ENCODE assay signal across 10 mouse cellular contexts in genomic region chr19:5107556-5108270, GRCm38 (mm10). TPM values are rescaled to one million over a fixed set of nuclear protein-coding genes. Genes with fewer than 3 reads are reported as not detected.
DNase-seq lines count a peak whose midpoint lies in the region; ATAC-seq and TF ChIP-seq lines count a peak whose summit lies in the region.
"Had no signal": no experiment of that assay in that cellular context is flagged by ENCODE, and none has a peak within 500 bp of the region (broad histone marks: within the 10 kb centered on the region; RNA-seq: fewer than 3 reads in every experiment).

No protein-coding gene starts in this region.

- no peaks in the 10 kb centered on the region for H3K27me3 ChIP-seq in liver, embryonic 11.5 days (replicated peaks; ENCODE audit: control insufficient read depth, insufficient read depth, low read length)
- H3K27me3 ChIP-seq in forebrain, embryonic 14.5 days (replicated peaks; ENCODE audit: control insufficient read depth, insufficient read depth, low read length): no peaks in the 10 kb centered on the region
- no peaks in the 10 kb centered on the region for H3K27me3 ChIP-seq in midbrain, embryonic 11.5 days (ENCODE audit: control insufficient read depth, insufficient read depth, low read length)

- no peak for ATAC-seq in liver, embryonic 11.5 days (replicated peaks; ENCODE audit: low FRiP score)
- 0 out of 2 replicates have a peak, but pooled peaks have one; percentile 5 for ATAC-seq in forebrain, embryonic 14.5 days
- ATAC-seq in midbrain, embryonic 11.5 days (ENCODE audit: low FRiP score): peak; percentile 10; the same call in 1 of the 2 replicates

- peak overlapping the region; percentile 78 for H3K4me2 ChIP-seq in liver, embryonic 11.5 days
- no peak overlapping the region for H3K4me2 ChIP-seq in forebrain, embryonic 14.5 days (ENCODE audit: low read length)
- H3K4me2 ChIP-seq in midbrain, embryonic 11.5 days: no peak overlapping the region

- WGBS in liver, embryonic 11.5 days: 72% methylated on average over 18 of the region's 18 CpGs
- WGBS in forebrain, embryonic 14.5 days: 80% methylated on average over 18 of the region's 18 CpGs
- WGBS in midbrain, embryonic 11.5 days: 76% methylated on average over 17 of the region's 18 CpGs

- TF ChIP-seq CTCF in gastrocnemius, adult 2 months (IDR thresholded peaks at IDR 0.05): no peak

- H3K4me3 ChIP-seq in gastrocnemius, adult 2 months: peak overlapping the region; percentile 87; the same call in 1 of the 2 replicates
- H3K4me3 ChIP-seq in liver, embryonic 11.5 days (ENCODE audit: low read depth, low read length): peak overlapping the region; percentile 87
- no peak overlapping the region for H3K4me3 ChIP-seq in forebrain, embryonic 14.5 days (ENCODE audit: low read depth, low read length)
- no peak overlapping the region for H3K4me3 ChIP-seq in midbrain, embryonic 11.5 days (ENCODE audit: low read depth, low read length)

- peaks cover 23% of the 10 kb centered on the region for H3K4me1 ChIP-seq in liver, embryonic 11.5 days (replicated peaks; ENCODE audit: control insufficient read depth, insufficient read depth, low read length)
- H3K4me1 ChIP-seq in forebrain, embryonic 14.5 days (ENCODE audit: control insufficient read depth, insufficient read depth, low read length): peaks cover 7% of the 10 kb centered on the region
- peaks cover 7% of the 10 kb centered on the region for H3K4me1 ChIP-seq in midbrain, embryonic 11.5 days (ENCODE audit: control insufficient read depth, insufficient read depth, low read length)

- H3K36me3 ChIP-seq in liver, embryonic 11.5 days (ENCODE audit: control insufficient read depth, insufficient read depth, low read length): peaks cover 22% of the 10 kb centered on the region
- peaks cover 75% of the 10 kb centered on the region for H3K36me3 ChIP-seq in forebrain, embryonic 14.5 days (ENCODE audit: control insufficient read depth, insufficient read depth, low read length)
- peaks cover 26% of the 10 kb centered on the region for H3K36me3 ChIP-seq in midbrain, embryonic 11.5 days (ENCODE audit: control insufficient read depth, insufficient read depth, low read length)

- no peak for DNase-seq in gastrocnemius, adult 2 months
- DNase-seq in gastrocnemius, postnatal 25 days: no peak
- DNase-seq in liver, embryonic 11.5 days (ENCODE audit: low spot score): no peak
- DNase-seq in liver: no peak
- no peak for DNase-seq in forebrain, embryonic 14.5 days (ENCODE audit: low spot score)
- no peak for DNase-seq in midbrain, embryonic 11.5 days (ENCODE audit: low spot score, missing footprints)
- no peak for DNase-seq in T-cell, adult 2 months (ENCODE audit: low spot score)
- DNase-seq in ovary, postnatal 10 days (ENCODE audit: low spot score): no peak

- H3K9ac ChIP-seq in liver, embryonic 11.5 days (ENCODE audit: low read depth, low read length): no peak overlapping the region
- H3K9ac ChIP-seq in forebrain, embryonic 14.5 days (ENCODE audit: low read length): no peak overlapping the region
- no peak overlapping the region for H3K9ac ChIP-seq in midbrain, embryonic 11.5 days (ENCODE audit: low read length)

- intact Hi-C loops in gastrocnemius, adult 2 months (cut with DNase I): no loop called here

- H3K27ac ChIP-seq in gastrocnemius, adult 2 months: 0 out of 2 replicates have a peak overlapping the region, but pooled peaks have one; percentile 100
- no peak overlapping the region; the same call in 1 of the 2 replicates for H3K27ac ChIP-seq in liver, embryonic 11.5 days (ENCODE audit: low read depth, low read length)
- no peak overlapping the region for H3K27ac ChIP-seq in forebrain, embryonic 14.5 days (ENCODE audit: low read depth, low read length)
- H3K27ac ChIP-seq in midbrain, embryonic 11.5 days (ENCODE audit: low read depth, low read length): no peak overlapping the region

- no peaks in the 10 kb centered on the region for H3K9me3 ChIP-seq in liver, embryonic 11.5 days (ENCODE audit: control insufficient read depth, low read length)
- no peaks in the 10 kb centered on the region for H3K9me3 ChIP-seq in forebrain, embryonic 14.5 days (replicated peaks; ENCODE audit: control insufficient read depth, low read length)
- no peaks in the 10 kb centered on the region for H3K9me3 ChIP-seq in midbrain, embryonic 11.5 days (ENCODE audit: control insufficient read depth, low read length)

RNA-seq across cellular contexts. Expression of gene Rab1b, which starts 0.8 kb away (rescaled TPM):
- 100 to 1,000 TPM; 112 to 128 TPM for total RNA-seq in gastrocnemius, adult 2 months (2021)
- total RNA-seq in gastrocnemius, postnatal 25 days (2021): 100 to 1,000 TPM; 113 to 127 TPM
- 180 and 185 TPM in 2 replicates for polyA plus RNA-seq in liver, embryonic 11.5 days (2014; fragmentation: Nextera tagmentation; extraction: Ambion mirVana)
- polyA plus RNA-seq in forebrain, embryonic 14.5 days (2014; fragmentation: Nextera tagmentation; extraction: Ambion mirVana): 247 and 250 TPM in 2 replicates
- polyA plus RNA-seq in midbrain, embryonic 11.5 days (2014; fragmentation: Nextera tagmentation; extraction: Ambion mirVana): 214 and 231 TPM in 2 replicates

RNA-seq across cellular contexts. Expression of gene Cnih2, which starts 9.4 kb away (rescaled TPM):
- under 1 TPM in 1 of 2 experiments, not detected in 1; 0.17 TPM for total RNA-seq in gastrocnemius, adult 2 months (2021)
- total RNA-seq in gastrocnemius, postnatal 25 days (2021): not detected
- polyA plus RNA-seq in liver, embryonic 11.5 days (2014; fragmentation: Nextera tagmentation; extraction: Ambion mirVana): 8.4 and 9.5 TPM in 2 replicates
- 350 and 370 TPM in 2 replicates for polyA plus RNA-seq in forebrain, embryonic 14.5 days (2014; fragmentation: Nextera tagmentation; extraction: Ambion mirVana)
- 106 and 115 TPM in 2 replicates for polyA plus RNA-seq in midbrain, embryonic 11.5 days (2014; fragmentation: Nextera tagmentation; extraction: Ambion mirVana)
- total RNA-seq: liver, adult 2 months had no signal

RNA-seq across cellular contexts. Expression of gene Klc2, which starts 10.6 kb away (rescaled TPM):
- 10 to 100 TPM; 54.7 to 56.9 TPM for total RNA-seq in gastrocnemius, adult 2 months (2021)
- total RNA-seq in gastrocnemius, postnatal 25 days (2021): 10 to 100 TPM; 51.9 TPM
- 7.3 and 8.3 TPM in 2 replicates for polyA plus RNA-seq in liver, embryonic 11.5 days (2014; fragmentation: Nextera tagmentation; extraction: Ambion mirVana)
- polyA plus RNA-seq in forebrain, embryonic 14.5 days (2014; fragmentation: Nextera tagmentation; extraction: Ambion mirVana): 26.2 and 41.1 TPM in 2 replicates
- polyA plus RNA-seq in midbrain, embryonic 11.5 days (2014; fragmentation: Nextera tagmentation; extraction: Ambion mirVana): 24.4 and 25.0 TPM in 2 replicates

RNA-seq across cellular contexts. Expression of gene Yif1a, which starts 19.4 kb away (rescaled TPM):
- 10 to 100 TPM; 41.2 to 53.8 TPM for total RNA-seq in gastrocnemius, adult 2 months (2021)
- total RNA-seq in gastrocnemius, postnatal 25 days (2021): 10 to 100 TPM; 38.1 to 47.5 TPM
- polyA plus RNA-seq in liver, embryonic 11.5 days (2014; fragmentation: Nextera tagmentation; extraction: Ambion mirVana): 77.8 and 83.4 TPM in 2 replicates
- polyA plus RNA-seq in forebrain, embryonic 14.5 days (2014; fragmentation: Nextera tagmentation; extraction: Ambion mirVana): 71.6 and 95.5 TPM in 2 replicates
- polyA plus RNA-seq in midbrain, embryonic 11.5 days (2014; fragmentation: Nextera tagmentation; extraction: Ambion mirVana): 70.4 and 80.6 TPM in 2 replicates

RNA-seq across cellular contexts. Expression of gene Tmem151a, which starts 22.4 kb away (rescaled TPM):
- not detected for total RNA-seq in gastrocnemius, adult 2 months (2021)
- total RNA-seq in gastrocnemius, postnatal 25 days (2021): not detected
- 2.6 TPM in 2 replicates for polyA plus RNA-seq in liver, embryonic 11.5 days (2014; fragmentation: Nextera tagmentation; extraction: Ambion mirVana)
- polyA plus RNA-seq in forebrain, embryonic 14.5 days (2014; fragmentation: Nextera tagmentation; extraction: Ambion mirVana): 5.4 and 7.5 TPM in 2 replicates
- polyA plus RNA-seq in midbrain, embryonic 11.5 days (2014; fragmentation: Nextera tagmentation; extraction: Ambion mirVana): 1.3 TPM in 2 replicates
- total RNA-seq: common myeloid progenitor, adult 5-6 weeks had no signal

Comparison
In these comparisons a context has a peak if more than half of its experiments do, and no peak if none do; other contexts are left out.
1. H3K4me3 ChIP-seq: peak in gastrocnemius, adult 2 months (single experiment) and liver, embryonic 11.5 days (single experiment); none in forebrain, embryonic 14.5 days (single experiment) and midbrain, embryonic 11.5 days (single experiment).
2. RNA of gene Cnih2, which starts 9.4 kb away (polyA plus RNA-seq): 350 to 370 TPM in forebrain, embryonic 14.5 days and 106 to 115 TPM in midbrain, embryonic 11.5 days; 8.4 to 9.5 TPM in liver, embryonic 11.5 days; every median in the first group is over 10 times any median in the second.